Mouse (Mus musculus) heart, postnatal 25 days (tissue): ENCODE data around the gene Usmg5. TPM values are rescaled to one million over a fixed set of nuclear protein-coding genes. Genes with fewer than 3 reads are reported as not detected.
A peak's percentile ranks its signal among the peaks of the same experiment; 100 is the strongest.
"Not testable (repeated sequence)": the region's sequence is repeated elsewhere in the genome, so short reads cannot be mapped to it uniquely, and the experiment has no call there.

ENCODE experiments used
- DNase-seq: peaks from one replicate; pipeline ENCODE4 v3.0.0; 2022; ENCODE audit warnings: low spot score
- intact Hi-C: fragments of 180-260 bp; cut with DNase I; formaldehyde crosslinking; loops from one replicate; pipeline ENCODE4 v1.15.1; 2025
- total RNA-seq, 2 experiments: library from RNA; stranded (reverse); gene quantifications; 2 replicates each; pipeline ENCODE4 v1.2.3; 2021

Gene Usmg5
- 1,000 to 10,000 TPM; 2,458 to 2,607 TPM for total RNA-seq

DNA sequence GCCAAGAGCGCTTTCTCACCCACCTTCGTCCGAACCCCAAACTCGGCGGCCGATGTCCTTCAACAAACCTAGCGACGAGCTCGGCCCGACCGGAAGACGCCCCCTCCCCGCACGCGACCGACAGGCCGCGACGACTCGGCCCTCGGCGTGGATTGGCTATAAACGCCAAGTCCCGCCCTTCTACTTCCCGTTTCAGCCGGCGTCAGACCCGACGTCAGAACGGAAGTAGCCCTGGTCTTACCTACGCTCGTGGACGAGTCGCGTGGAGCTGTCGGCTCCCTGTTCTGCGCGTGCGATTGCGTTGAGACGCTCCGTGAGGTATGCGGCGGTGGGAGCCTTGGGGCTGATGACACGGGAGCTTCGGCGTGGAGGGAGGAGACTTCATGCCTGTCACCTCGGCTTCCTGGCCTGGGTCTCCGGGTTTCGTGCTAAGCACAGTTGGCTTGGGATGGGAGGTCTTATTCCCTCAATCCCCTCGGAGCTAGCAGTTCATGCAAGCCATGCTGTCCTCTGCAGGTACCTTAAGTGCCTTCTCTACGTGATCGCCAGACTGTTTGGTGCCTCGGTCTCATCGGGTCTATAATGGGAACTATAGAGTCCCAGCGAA, at the start of gene Usmg5, which contains the start of gene Pdcd11:
Gene Usmg5, minus strand, starts transcription at position 98 of the 607 bp plus-strand sequence.
Gene Pdcd11, plus strand, starts transcription at position 219 of the 607 bp plus-strand sequence.
- intact Hi-C loops = no loop called here
- DNase-seq = peak; percentile 92

DNA sequence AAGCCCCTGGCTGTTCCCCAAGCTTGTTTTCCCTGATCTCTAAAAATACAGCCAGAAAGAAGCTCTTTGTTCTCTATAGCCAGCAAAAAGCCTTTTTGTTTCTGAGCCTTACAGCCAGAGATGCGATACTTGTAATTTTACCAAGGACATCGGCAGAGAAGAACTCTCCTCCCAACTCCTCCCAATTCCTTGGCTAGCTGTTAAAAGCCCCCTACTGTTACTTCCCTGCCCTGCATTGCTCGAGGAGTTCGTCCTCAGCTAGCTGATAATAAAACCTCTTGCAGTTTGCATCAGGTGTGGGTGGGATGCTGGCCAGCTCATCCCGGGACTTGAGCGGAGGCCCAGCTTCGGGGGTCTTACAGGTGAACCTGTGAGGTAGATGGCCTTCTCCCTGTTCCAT, 49.2 kb upstream of the Usmg5 start:
- intact Hi-C loops = not testable (repeated sequence)

DNA sequence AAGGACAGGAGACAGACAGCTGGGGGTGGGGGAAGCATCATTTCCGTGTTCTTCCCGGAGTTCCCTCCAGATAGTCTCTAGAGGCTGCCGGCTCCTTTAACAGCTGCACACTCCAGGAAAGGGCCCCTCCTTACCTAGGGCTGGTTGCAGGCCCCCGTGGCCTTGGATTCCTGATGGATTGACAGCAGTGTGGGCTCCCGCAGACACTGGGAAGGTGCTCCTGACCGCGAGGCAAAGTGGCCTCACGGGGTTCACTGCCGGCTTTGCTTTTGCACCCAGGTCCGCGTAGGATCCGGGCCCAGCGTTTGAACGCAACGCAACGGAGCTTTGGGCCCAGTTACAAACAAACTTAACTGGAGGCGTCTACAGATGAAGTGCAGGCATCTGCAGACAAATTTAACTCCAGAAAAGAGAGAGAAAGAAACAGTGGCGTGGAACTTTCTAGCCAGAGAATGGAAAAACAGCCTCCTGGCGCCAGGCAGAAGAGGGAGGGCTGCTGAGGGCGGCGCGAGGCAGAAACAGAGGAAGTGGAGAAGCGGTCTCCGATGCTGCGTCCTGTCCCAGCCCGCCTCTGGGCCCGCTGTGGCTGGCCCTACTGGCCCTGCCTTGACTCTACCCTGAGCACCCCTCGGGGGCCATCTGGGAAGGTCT, 47.4 kb upstream of the Usmg5 start, which contains the start of gene Calhm2:
Gene Calhm2, minus strand, starts transcription at position 524 of the 651 bp plus-strand sequence.
- intact Hi-C loops = no loop called here
- peak; percentile 52 for DNase-seq

More for the DNA sequence above, 49.2 kb upstream of the Usmg5 start:
- DNase-seq = not testable (repeated sequence)

DNA sequence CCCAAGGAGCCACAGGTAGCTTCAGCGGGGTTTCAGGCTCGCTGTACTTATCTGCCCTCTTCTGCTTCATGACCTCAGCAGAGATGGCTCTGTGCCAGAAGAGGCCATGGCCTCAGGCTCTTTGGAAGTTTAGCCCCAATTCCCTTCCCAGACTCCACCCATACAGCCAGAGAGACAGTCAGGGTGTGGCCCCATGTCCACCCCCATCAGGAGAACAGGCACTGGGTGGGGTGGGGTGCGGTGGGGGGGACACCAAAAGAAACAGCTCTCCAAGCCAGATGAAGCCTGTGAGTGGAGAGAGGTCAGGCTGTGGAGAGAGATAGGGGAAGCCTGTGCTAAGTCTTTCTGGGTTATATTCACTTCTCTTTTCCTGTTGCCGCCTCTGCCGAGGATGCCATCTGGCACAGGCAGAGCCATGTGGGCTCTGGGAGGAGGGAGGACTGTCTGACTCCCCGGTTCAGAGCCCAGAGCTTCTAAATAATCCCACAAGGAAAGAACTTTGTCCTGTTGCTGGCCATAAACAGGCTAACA, 46.7 kb upstream of the Usmg5 start:
- DNase-seq = peak; percentile 61
- intact Hi-C loops = no loop called here

GRCm38 (mm10) chr19:47136170-47136569, 45.7 kb upstream of the Usmg5 start:
- DNase-seq = no peak
- intact Hi-C loops = no loop called here

DNA sequence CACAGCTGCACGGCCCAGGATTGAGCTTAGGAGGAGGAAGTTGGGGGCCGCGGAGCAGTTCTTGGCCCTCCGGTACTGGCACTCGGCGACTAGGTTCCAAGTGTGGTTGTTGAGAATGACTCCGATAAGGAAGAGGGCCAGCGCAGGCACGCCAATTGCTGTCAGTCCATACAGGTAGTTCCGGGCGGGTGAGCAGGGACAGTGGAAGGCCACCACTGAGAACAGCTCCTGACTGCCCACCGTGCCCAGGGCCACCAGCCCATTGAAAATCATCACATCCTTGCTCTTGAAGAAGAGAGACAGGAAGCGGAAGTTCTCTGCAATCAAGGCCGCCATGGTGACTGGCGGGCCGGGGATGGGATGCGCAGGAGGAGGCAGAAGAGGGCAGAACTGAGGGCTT, 45.1 kb upstream of the Usmg5 start:
- DNase-seq = no peak
- intact Hi-C loops = no loop called here

- no peak for DNase-seq
- intact Hi-C loops = no loop called here
Observed at GRCm38 (mm10) chr19:47133161-47133560, 42.7 kb upstream of the Usmg5 start.

DNA sequence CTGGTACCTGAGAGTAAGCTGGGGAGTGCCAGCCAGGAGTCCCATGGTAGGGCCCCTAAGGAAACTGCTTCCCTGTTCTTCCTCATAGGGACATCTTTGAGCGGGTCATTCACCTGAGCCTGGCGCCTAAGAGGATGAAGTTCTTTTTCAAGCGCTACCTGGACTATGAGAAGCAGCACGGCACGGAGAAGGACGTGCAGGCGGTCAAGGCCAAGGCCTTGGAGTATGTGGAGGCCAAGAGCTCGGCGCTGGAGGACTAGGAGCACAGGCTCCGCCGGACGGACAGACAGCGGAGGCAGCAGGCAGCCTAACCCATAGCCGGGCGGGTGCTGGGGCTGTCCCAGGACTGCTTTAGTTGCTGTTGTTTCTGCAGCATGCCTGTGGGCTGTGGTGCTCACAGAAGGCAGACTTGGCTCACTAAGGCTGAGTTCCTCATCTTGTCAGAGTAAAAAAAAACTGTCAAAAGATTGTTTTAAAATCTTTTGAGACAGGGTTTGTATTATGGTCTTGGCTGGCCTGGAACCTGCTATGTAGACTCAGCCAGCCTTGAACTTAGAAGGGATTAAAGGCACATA, 40.2 kb upstream of the Usmg5 start:
- intact Hi-C loops = no loop called here
- DNase-seq = no peak

- DNase-seq = no peak
- intact Hi-C loops = no loop called here
Observed at GRCm38 (mm10) chr19:47128835-47129234, 38.4 kb upstream of the Usmg5 start.

GRCm38 (mm10) chr19:47128164-47128563, 37.7 kb upstream of the Usmg5 start:
- intact Hi-C loops = no loop called here
- no peak for DNase-seq

DNA sequence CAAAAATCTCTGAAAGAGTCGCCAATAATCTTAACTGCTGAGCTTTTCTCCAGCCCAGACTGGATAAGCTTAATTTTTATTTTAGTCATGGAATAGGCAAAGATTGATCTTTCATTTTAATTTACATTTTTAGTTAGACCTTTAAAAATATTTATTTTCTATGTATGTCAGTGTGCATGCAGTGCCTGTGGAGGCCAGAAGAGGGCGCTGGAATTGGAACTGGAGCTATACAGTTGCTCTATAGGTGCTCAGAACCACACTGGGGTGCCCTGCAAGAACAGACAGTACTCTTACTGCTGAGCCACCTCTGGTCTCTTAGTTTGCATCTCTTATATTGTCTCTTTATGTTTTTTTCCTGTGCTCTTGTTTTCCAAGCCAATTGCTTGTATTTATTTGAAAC, 32.4 kb upstream of the Usmg5 start:
- DNase-seq = no peak
- intact Hi-C loops = no loop called here

GRCm38 (mm10) chr19:47121054-47121453, 30.6 kb upstream of the Usmg5 start:
- no peak for DNase-seq
- intact Hi-C loops = loop anchor here (1.0 kb wide), 1 partner anchor 47 kb away; no protein-coding TSS in a partner anchor

GRCm38 (mm10) chr19:47118634-47119033, 28.2 kb upstream of the Usmg5 start:
- DNase-seq = no peak
- intact Hi-C loops = no loop called here

- no peak for DNase-seq
- intact Hi-C loops = no loop called here
Observed at GRCm38 (mm10) chr19:47104641-47105271, 14.3 kb upstream of the Usmg5 start.

DNA sequence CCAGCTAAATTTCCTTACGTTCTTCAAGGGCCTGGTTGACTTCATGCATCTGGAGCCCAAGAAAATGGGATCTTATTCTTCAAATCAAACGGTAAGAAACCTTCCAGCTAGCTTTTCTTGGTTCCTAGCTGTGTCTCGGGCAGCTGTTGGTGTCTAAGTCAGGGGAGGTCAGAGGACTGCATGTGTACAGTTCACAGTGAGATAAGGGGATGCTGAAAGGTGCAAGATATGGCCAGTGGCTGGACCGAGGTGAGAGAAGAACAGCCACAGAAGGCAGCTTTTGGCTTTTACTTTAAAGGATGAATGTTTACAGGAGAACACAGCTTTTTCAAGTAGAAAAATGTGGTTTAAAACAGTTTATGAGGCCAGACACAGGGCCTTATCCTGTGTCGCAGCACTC, 10.6 kb upstream of the Usmg5 start:
- intact Hi-C loops = no loop called here
- DNase-seq = no peak

DNA sequence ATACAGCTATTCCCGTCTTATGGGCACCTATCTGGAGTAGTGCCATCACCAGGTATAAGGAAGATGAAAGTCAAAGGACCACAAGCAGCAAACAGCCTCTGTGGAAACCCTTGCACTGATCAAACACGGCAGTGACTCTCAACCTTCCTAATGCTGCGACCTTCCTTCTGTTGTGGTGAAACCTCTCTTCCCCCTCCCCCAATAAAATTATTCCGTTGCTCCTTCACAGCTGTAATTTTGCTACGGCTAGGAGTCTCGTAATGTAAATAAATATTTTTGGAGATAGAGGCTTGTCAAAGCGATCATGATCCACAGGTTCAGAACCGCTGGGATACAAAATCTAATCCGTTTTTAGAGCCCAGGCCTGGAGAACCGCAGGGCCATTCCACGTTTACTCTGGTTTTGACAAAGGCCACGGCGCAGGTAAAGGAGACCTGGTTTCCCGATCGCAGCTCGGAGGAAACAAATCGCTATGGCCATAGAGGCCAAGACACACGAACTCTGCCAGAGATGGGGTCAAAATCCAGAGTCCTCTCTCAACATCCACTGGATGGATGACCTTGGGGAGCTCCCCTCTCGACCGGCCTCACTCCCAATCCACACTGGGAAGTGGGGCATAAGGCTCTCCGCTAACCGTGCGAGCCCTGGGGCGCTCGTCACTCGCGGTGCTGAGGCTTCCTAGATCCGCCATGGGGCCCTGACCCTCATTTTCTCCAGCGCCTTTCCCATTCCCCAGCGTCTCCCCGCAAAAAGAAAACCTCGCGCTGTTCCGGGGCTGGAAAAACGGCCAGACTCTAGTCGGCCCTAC, 525 bp downstream of the Usmg5 start:
- DNase-seq = no peak

GRCm38 (mm10) chr19:47088226-47088625, 2.2 kb downstream of the Usmg5 start:
- intact Hi-C loops = loop anchor here (2.0 kb wide), 1 partner anchor 19 kb away; no protein-coding TSS in a partner anchor
- no peak for DNase-seq

More for the DNA sequence above, 525 bp downstream of the Usmg5 start:
- intact Hi-C loops = loop anchor here (2.0 kb wide), 1 partner anchor 21 kb away; no protein-coding TSS in a partner anchor

DNA sequence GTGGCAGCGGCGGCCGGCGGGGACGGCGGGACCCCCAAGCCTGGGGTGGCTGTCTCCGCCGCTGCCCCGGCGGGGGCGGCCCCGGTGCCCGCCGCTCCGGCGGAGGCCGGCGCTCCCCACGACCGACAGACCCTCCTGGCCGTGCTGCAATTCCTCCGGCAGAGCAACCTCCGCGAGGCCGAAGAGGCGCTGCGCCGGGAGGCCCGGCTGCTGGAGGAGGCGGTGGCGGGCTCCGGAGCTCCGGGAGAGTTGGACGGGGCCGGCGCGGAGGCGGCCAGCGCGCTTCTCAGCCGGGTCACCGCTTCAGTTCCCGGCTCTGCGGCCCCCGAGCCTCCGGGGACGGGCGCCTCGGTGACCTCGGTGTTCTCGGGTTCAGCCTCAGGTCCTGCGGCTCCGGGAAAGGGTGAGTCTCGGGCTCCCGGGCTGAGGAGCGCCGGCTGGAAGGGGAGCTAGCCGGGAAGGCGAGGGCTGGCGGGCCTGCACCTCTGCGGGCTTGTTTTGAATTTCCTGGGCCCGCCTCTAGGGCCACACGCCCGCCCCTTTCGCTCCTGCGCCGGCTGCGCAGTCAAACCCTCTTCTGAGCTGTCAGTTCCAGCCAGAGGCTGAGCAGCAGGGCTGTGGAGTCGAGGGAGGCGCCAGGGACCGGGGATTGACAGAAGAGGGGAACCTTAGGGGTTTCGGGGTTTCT, 22.4 kb downstream of the Usmg5 start:
- DNase-seq = peak; percentile 70
- intact Hi-C loops = loop anchor here (2.0 kb wide), 1 partner anchor 21 kb away; no protein-coding TSS in a partner anchor
